ENCODE assay signal across 8 mouse cellular contexts in the genomic region with DNA sequence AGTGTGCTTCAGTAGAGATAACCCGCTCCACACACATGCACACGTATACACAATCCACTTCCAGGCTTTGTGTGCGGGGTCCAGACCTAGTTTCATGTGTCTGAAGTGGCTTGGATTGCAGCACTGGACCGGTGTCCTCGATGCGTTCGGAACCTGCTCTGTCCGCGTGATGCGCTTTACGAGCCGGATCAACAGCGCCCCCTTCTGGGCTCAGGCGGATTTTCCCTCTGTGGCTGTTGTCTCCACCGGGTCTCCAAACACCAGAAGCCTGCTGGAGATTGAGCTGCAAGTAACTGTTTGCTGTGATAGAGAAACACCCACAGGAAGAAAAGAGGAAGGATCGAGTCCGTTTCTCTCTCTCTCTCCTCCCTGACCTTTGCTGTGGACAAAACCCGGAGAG. TPM values are rescaled to one million over a fixed set of nuclear protein-coding genes. Genes with fewer than 3 reads are reported as not detected.
DNase-seq lines count a peak whose midpoint lies in the region; ATAC-seq lines count a peak whose summit lies in the region.

No protein-coding gene starts in this region.

- H3K9ac ChIP-seq in forebrain, embryonic 16.5 days (replicated peaks; ENCODE audit: low read depth, low read length) = no peak overlapping the region

- H3K9me3 ChIP-seq in forebrain, embryonic 16.5 days (ENCODE audit: control insufficient read depth, low read length) = no peaks in the 10 kb centered on the region

- peak; percentile 38; the same call in 1 of the 2 replicates for ATAC-seq in cerebellum, adult (ENCODE audit: insufficient number of reproducible peaks, low FRiP score, low TSS enrichment)
- no peak for ATAC-seq in forebrain, embryonic 16.5 days

- no peak overlapping the region for H3K27ac ChIP-seq in forebrain, embryonic 16.5 days (ENCODE audit: low read length)

- intact Hi-C loops in heart, postnatal 36 days (cut with DNase I) = loop anchor here (1.0 kb wide), 2 partner anchors 69 to 113 kb away; no protein-coding TSS in a partner anchor

- DNase-seq in MEL-GATA-1-ER (ENCODE audit: extremely low read depth, low read depth) = peak; percentile 60
- DNase-seq in heart, postnatal 36 days = peak; percentile 82 to 89
- peak; percentile 87 to 89 for DNase-seq in layer of hippocampus, postnatal 10 days (ENCODE audit: low spot score in 2 of 2)
- DNase-seq in lung, postnatal 14 days = peak; percentile 84
- DNase-seq in right cerebral cortex, postnatal 10 days (ENCODE audit: low spot score in 2 of 2) = peak; percentile 88 to 90
- DNase-seq in urinary bladder, postnatal 25 days (ENCODE audit: low spot score) = peak; percentile 80

- H3K4me1 ChIP-seq in forebrain, embryonic 16.5 days (replicated peaks; ENCODE audit: control insufficient read depth, insufficient read depth, low read length) = peaks cover 18% of the 10 kb centered on the region

- H3K36me3 ChIP-seq in forebrain, embryonic 16.5 days (ENCODE audit: control insufficient read depth, insufficient read depth) = no peaks in the 10 kb centered on the region

- H3K27me3 ChIP-seq in forebrain, embryonic 16.5 days (replicated peaks; ENCODE audit: control insufficient read depth, insufficient read depth, low read length) = peaks cover 17% of the 10 kb centered on the region

- no peak overlapping the region for H3K4me3 ChIP-seq in forebrain, embryonic 16.5 days (replicated peaks; ENCODE audit: low read length)

- H3K4me2 ChIP-seq in forebrain, embryonic 16.5 days (ENCODE audit: low read length) = peak overlapping the region; percentile 30; the same call in 1 of the 2 replicates

- 2% methylated on average over 18 of the region's 18 CpGs for WGBS in forebrain, embryonic 16.5 days

RNA-seq across cellular contexts. Expression of a gene that starts 20.8 kb away (rescaled TPM):
- 436 and 438 TPM in 2 replicates for polyA plus RNA-seq in forebrain, embryonic 16.5 days (2015; fragmentation: Nextera tagmentation; extraction: Ambion mirVana)
- 10 to 100 TPM; 93.6 to 97.2 TPM for total RNA-seq in heart, postnatal 36 days (2021)
- total RNA-seq in layer of hippocampus, postnatal 10 days (2021) = 100 to 1,000 TPM; 316 to 337 TPM

RNA-seq across cellular contexts. Expression of a gene that starts 33.4 kb away (rescaled TPM):
- 96.6 and 117 TPM in 2 replicates for polyA plus RNA-seq in forebrain, embryonic 16.5 days (2015; fragmentation: Nextera tagmentation; extraction: Ambion mirVana)
- 10 to 100 TPM; 30.4 to 30.6 TPM for total RNA-seq in heart, postnatal 36 days (2021)
- total RNA-seq in layer of hippocampus, postnatal 10 days (2021) = 10 to 100 TPM; 37.4 to 38.2 TPM

RNA-seq across cellular contexts. Expression of a gene that starts 39.8 kb away (rescaled TPM):
- 71.2 and 78.2 TPM in 2 replicates for polyA plus RNA-seq in forebrain, embryonic 16.5 days (2015; fragmentation: Nextera tagmentation; extraction: Ambion mirVana)
- 100 to 1,000 TPM; 232 to 266 TPM for total RNA-seq in heart, postnatal 36 days (2021)
- total RNA-seq in layer of hippocampus, postnatal 10 days (2021) = 100 to 1,000 TPM; 247 to 258 TPM
